Mouse (Mus musculus) forebrain, embryonic 16.5 days (tissue): Measurements from ENCODE around the gene Eif4g3. TPM values are rescaled to one million over a fixed set of nuclear protein-coding genes. Genes with fewer than 3 reads are reported as not detected.
"Not testable (repeated sequence)": the region's sequence is repeated elsewhere in the genome, so short reads cannot be mapped to it uniquely, and the experiment has no call there.

Experiments used
- ATAC-seq: fragments of 200-750 bp; cut with Nextera tagmentation; 2 replicates; pipeline ENCODE4 v1.8.0; 2017; ENCODE audit warnings: mild to moderate bottlenecking, moderate library complexity
- H3K27ac ChIP-seq: fragments of 300-500 bp; sonication (generic); 2 replicates; pipeline ENCODE4 v1.5.1; 2014; ENCODE audit warnings: low read length, control low read depth
- H3K27me3 ChIP-seq: fragments of 300-500 bp; sonication (generic); replicated peaks from 2 replicates; pipeline ENCODE4 v1.6.1; 2014; ENCODE audit warnings: low read length; ENCODE audit not compliant: control insufficient read depth, insufficient read depth
- H3K36me3 ChIP-seq: fragments of 300-500 bp; sonication (generic); 2 replicates; pipeline ENCODE4 v1.6.1; 2014; ENCODE audit not compliant: control insufficient read depth, insufficient read depth
- H3K4me1 ChIP-seq: fragments of 300-500 bp; sonication (generic); replicated peaks from 2 replicates; pipeline ENCODE4 v1.6.1; 2014; ENCODE audit warnings: low read length; ENCODE audit not compliant: control insufficient read depth, insufficient read depth
- H3K4me2 ChIP-seq: fragments of 300-500 bp; sonication (generic); 2 replicates; pipeline ENCODE4 v1.6.1; 2014; ENCODE audit warnings: mild to moderate bottlenecking, low read length, control low read depth
- H3K4me3 ChIP-seq: fragments of 300-500 bp; sonication (generic); replicated peaks from 2 replicates; pipeline ENCODE4 v1.5.1; 2014; ENCODE audit warnings: mild to moderate bottlenecking, low read length, control low read depth
- H3K9ac ChIP-seq: fragments of 300-500 bp; sonication (generic); replicated peaks from 2 replicates; pipeline ENCODE4 v1.6.1; 2014; ENCODE audit warnings: low read depth, low read length, control low read depth
- H3K9me3 ChIP-seq: fragments of 300-500 bp; sonication (generic); 2 replicates; pipeline ENCODE4 v1.6.1; 2016; ENCODE audit warnings: low read length; ENCODE audit not compliant: control insufficient read depth
- WGBS: fragments of 180-500 bp; shearing (Covaris S2); extraction: QIAGEN DNeasy Blood & Tissue Kit; methylation state at CpG from one replicate; pipeline ENCODE4 v1.1.7; 2014; 5-methylcytosine and 5-hydroxymethylcytosine counted together
- polyA plus RNA-seq: library from polyadenylated mRNA; unstranded; fragments of >200 nt; fragmentation: Nextera tagmentation; extraction: Ambion mirVana; gene quantifications from 2 replicates; pipeline ENCODE4 v1.2.1, GENCODE M21; 2015

Gene Eif4g3
- polyA plus RNA-seq, 1 experiment from 2014 or later: 51.7 TPM

GRCm38 (mm10) chr4:137960757-137961156 is 32.1 kb upstream of the Eif4g3 start:
- no peak for ATAC-seq
- WGBS: 85% methylated on average over 11 of the region's 11 CpGs

GRCm38 (mm10) chr4:137962643-137963350 is 30.0 kb upstream of the Eif4g3 start:
- Histone ChIP-seq H3K4me2 (no peak overlapping the region), H3K9me3 (no peaks in the 10 kb centered on the region), H3K9ac (no peak overlapping the region), H3K4me1 (peaks cover 2% of the 10 kb centered on the region; the same call in 1 of the 2 replicates), H3K27me3 (no peaks in the 10 kb centered on the region), H3K4me3 (no peak overlapping the region), H3K27ac (no peak overlapping the region), H3K36me3 (peaks cover 16% of the 10 kb centered on the region)
- no peak for ATAC-seq
- 77% methylated on average over 20 of the region's 20 CpGs for WGBS

More at GRCm38 (mm10) chr4:137960757-137961156, 32.1 kb upstream of the Eif4g3 start:
- no peaks in the 10 kb centered on the region for H3K27me3 ChIP-seq
- H3K4me2 ChIP-seq: no peak overlapping the region
- H3K4me1 ChIP-seq: peaks cover 2% of the 10 kb centered on the region; the same call in 1 of the 2 replicates
- peaks cover 16% of the 10 kb centered on the region for H3K36me3 ChIP-seq
- H3K9me3 ChIP-seq: no peaks in the 10 kb centered on the region
- no peak overlapping the region for H3K4me3 ChIP-seq
- no peak overlapping the region for H3K27ac ChIP-seq
- no peak overlapping the region for H3K9ac ChIP-seq

GRCm38 (mm10) chr4:137963431-137963830 is 29.4 kb upstream of the Eif4g3 start:
- Histone ChIP-seq H3K9ac (no peak overlapping the region), H3K27me3 (no peaks in the 10 kb centered on the region), H3K36me3 (peaks cover 16% of the 10 kb centered on the region), H3K4me3 (no peak overlapping the region), H3K4me1 (peaks cover 2% of the 10 kb centered on the region; the same call in 1 of the 2 replicates), H3K27ac (no peak overlapping the region), H3K9me3 (no peaks in the 10 kb centered on the region), H3K4me2 (no peak overlapping the region)
- WGBS: 71% methylated on average over 6 of the region's 6 CpGs
- ATAC-seq: no peak

- H3K27ac ChIP-seq: no peak overlapping the region
- peaks cover 2% of the 10 kb centered on the region; the same call in 1 of the 2 replicates for H3K4me1 ChIP-seq
- ATAC-seq: peak; percentile 66
- peaks cover 13% of the 10 kb centered on the region for H3K36me3 ChIP-seq
- H3K9me3 ChIP-seq: no peaks in the 10 kb centered on the region
- H3K27me3 ChIP-seq: no peaks in the 10 kb centered on the region
- 69% methylated on average over 9 of the region's 9 CpGs for WGBS
- no peak overlapping the region for H3K4me3 ChIP-seq
- no peak overlapping the region for H3K9ac ChIP-seq
- H3K4me2 ChIP-seq: no peak overlapping the region
Observed at GRCm38 (mm10) chr4:137963881-137964584, 28.8 kb upstream of the Eif4g3 start.

GRCm38 (mm10) chr4:137964585-137964930 is 28.3 kb upstream of the Eif4g3 start:
- Histone ChIP-seq H3K9ac (no peak overlapping the region), H3K27ac (no peak overlapping the region), H3K9me3 (no peaks in the 10 kb centered on the region), H3K4me3 (no peak overlapping the region), H3K36me3 (peaks cover 8% of the 10 kb centered on the region), H3K4me2 (no peak overlapping the region), H3K27me3 (no peaks in the 10 kb centered on the region), H3K4me1 (peaks cover 2% of the 10 kb centered on the region; the same call in 1 of the 2 replicates)
- no peak for ATAC-seq
- 93% methylated on average over 11 of the region's 11 CpGs for WGBS

GRCm38 (mm10) chr4:137968203-137968602 is 24.6 kb upstream of the Eif4g3 start:
- Histone ChIP-seq H3K4me2 (no peak overlapping the region), H3K27ac (no peak overlapping the region), H3K27me3 (no peaks in the 10 kb centered on the region), H3K4me1 (peaks cover 2% of the 10 kb centered on the region; the same call in 1 of the 2 replicates), H3K9me3 (no peaks in the 10 kb centered on the region), H3K36me3 (no peaks in the 10 kb centered on the region), H3K9ac (no peak overlapping the region), H3K4me3 (no peak overlapping the region)
- 6% methylated on average over 9 of the region's 9 CpGs for WGBS
- peak; percentile 30 for ATAC-seq

GRCm38 (mm10) chr4:137970623-137971199 is 22.1 kb upstream of the Eif4g3 start:
- H3K27me3 ChIP-seq, H3K9me3 ChIP-seq, H3K9ac ChIP-seq, H3K4me1 ChIP-seq, H3K4me3 ChIP-seq, H3K27ac ChIP-seq, H3K36me3 ChIP-seq, H3K4me2 ChIP-seq: not testable (repeated sequence)
- no CpG with 5 or more reads among the region's 11 CpGs for WGBS
- peak; percentile 55 for ATAC-seq

GRCm38 (mm10) chr4:137974856-137975432 is 17.9 kb upstream of the Eif4g3 start:
- not testable (repeated sequence) for H3K27ac ChIP-seq, H3K27me3 ChIP-seq, H3K9me3 ChIP-seq, H3K4me2 ChIP-seq, H3K36me3 ChIP-seq, H3K9ac ChIP-seq, H3K4me3 ChIP-seq, H3K4me1 ChIP-seq
- peak; percentile 44 for ATAC-seq
- no CpG with 5 or more reads among the region's 11 CpGs for WGBS

GRCm38 (mm10) chr4:137979066-137979644 is 13.7 kb upstream of the Eif4g3 start:
- H3K27ac ChIP-seq, H3K9me3 ChIP-seq, H3K36me3 ChIP-seq, H3K9ac ChIP-seq, H3K4me3 ChIP-seq, H3K4me1 ChIP-seq, H3K4me2 ChIP-seq, H3K27me3 ChIP-seq: not testable (repeated sequence)
- WGBS: no CpG with 5 or more reads among the region's 11 CpGs
- peak; percentile 56 for ATAC-seq
